Mouse (Mus musculus): ENCODE measurements around the gene Med4. TPM values are rescaled to one million over a fixed set of nuclear protein-coding genes. Genes with fewer than 3 reads are reported as not detected.

Med4 gene
- polyA plus RNA-seq (2014; fragmentation: Illumina TruSeq; extraction: RNeasy Lipid Tissue Mini Kit (QIAGEN cat#74804); ENCODE audit: low read depth, low replicate concordance), result 16.5 TPM

GRCm38 (mm10) chr14:73509765-73510423 lies at the start of gene Med4:
Med4 (plus strand) TSS chr14:73510025.

GRCm38 (mm10) chr14:73524766-73525448 lies 15.1 kb downstream of the Med4 start, which contains the start of gene Sucla2:
Sucla2 (plus strand) TSS chr14:73525319.

GRCm38 (mm10) chr14:73548051-73548450 lies 38.2 kb downstream of the Med4 start, which contains the start of gene Nudt15:
Nudt15 (minus strand) TSS chr14:73548242.

Other genes with a start within 250 kb of the Med4 start
- 12.6 TPM for gene Rb1, start 184.2 kb upstream of the Med4 start, polyA plus RNA-seq (2014; fragmentation: Illumina TruSeq; extraction: RNeasy Lipid Tissue Mini Kit (QIAGEN cat#74804); ENCODE audit: low read depth, low replicate concordance)
- gene Itm2b, start 124.7 kb upstream of the Med4 start, polyA plus RNA-seq (2014; fragmentation: Illumina TruSeq; extraction: RNeasy Lipid Tissue Mini Kit (QIAGEN cat#74804); ENCODE audit: low read depth, low replicate concordance), result 1,572 TPM
- 419 TPM for gene Sucla2, start 15.3 kb downstream of the Med4 start, polyA plus RNA-seq (2014; fragmentation: Illumina TruSeq; extraction: RNeasy Lipid Tissue Mini Kit (QIAGEN cat#74804); ENCODE audit: low read depth, low replicate concordance)
- 1.5 TPM for gene Nudt15, start 38.2 kb downstream of the Med4 start, polyA plus RNA-seq (2014; fragmentation: Illumina TruSeq; extraction: RNeasy Lipid Tissue Mini Kit (QIAGEN cat#74804); ENCODE audit: low read depth, low replicate concordance)
- not detected for gene Gm21750, start 151.2 kb downstream of the Med4 start, polyA plus RNA-seq (2014; fragmentation: Illumina TruSeq; extraction: RNeasy Lipid Tissue Mini Kit (QIAGEN cat#74804); ENCODE audit: low read depth, low replicate concordance)

All from liver, adult 10 weeks (tissue).